Mouse (Mus musculus) megakaryocyte, embryonic 14.5 days (primary cell): ENCODE data around the gene Wnt2b. TPM values are rescaled to one million over a fixed set of nuclear protein-coding genes. Genes with fewer than 3 reads are reported as not detected.

Experiments
- H3K27me3 ChIP-seq: replicated peaks from 2 replicates; pipeline ENCODE3; 2012; ENCODE audit warnings: inconsistent platforms
- H3K36me3 ChIP-seq: replicated peaks from 2 replicates; pipeline ENCODE3; 2012; ENCODE audit warnings: low read length, inconsistent platforms, mixed read lengths
- H3K4me1 ChIP-seq: 2 replicates; pipeline ENCODE4 v1.6.1; 2012; ENCODE audit warnings: inconsistent platforms
- H3K4me3 ChIP-seq: replicated peaks from 2 replicates; pipeline ENCODE3; 2012; ENCODE audit warnings: moderate library complexity, mild to moderate bottlenecking, inconsistent platforms
- H3K9me3 ChIP-seq: 2 replicates; pipeline ENCODE4 v1.6.1; 2012; ENCODE audit warnings: inconsistent platforms
- FLI1 ChIP-seq: IDR thresholded peaks from 2 replicates; pipeline ENCODE4 v1.6.1; 2012; ENCODE audit warnings: low read length, inconsistent platforms, mixed read lengths
- GATA1 ChIP-seq: IDR thresholded peaks from 3 replicates; pipeline ENCODE4 v1.6.1; 2012; ENCODE audit warnings: mixed read lengths, low read length, inconsistent platforms, borderline replicate concordance
- polyA plus RNA-seq: library from polyadenylated mRNA; stranded (reverse); fragments of >175 nt; gene quantifications from 2 replicates; pipeline ENCODE4 v1.2.3, GENCODE M21; 2012; ENCODE audit warnings: low replicate concordance; ENCODE audit not compliant: insufficient read depth

The Wnt2b gene
- polyA plus RNA-seq, 1 experiment: not detected

GRCm38 (mm10) chr3:104906007-104906406 lies 55.7 kb downstream of the Wnt2b start:
- Histone ChIP-seq H3K36me3 (peaks cover 79% of the 10 kb centered on the region), H3K9me3 (no peaks in the 10 kb centered on the region), H3K27me3 (no peaks in the 10 kb centered on the region), H3K4me3 (no peak overlapping the region), H3K4me1 (no peaks in the 10 kb centered on the region)
- TF ChIP-seq FLI1: no peak
- no peak for TF ChIP-seq GATA1

GRCm38 (mm10) chr3:104905389-104905788 lies 56.3 kb downstream of the Wnt2b start:
- Histone ChIP-seq H3K27me3 (no peaks in the 10 kb centered on the region), H3K4me1 (no peaks in the 10 kb centered on the region), H3K36me3 (peaks cover 79% of the 10 kb centered on the region), H3K9me3 (no peaks in the 10 kb centered on the region), H3K4me3 (no peak overlapping the region)
- TF ChIP-seq GATA1 (no peak), FLI1 (no peak)

- TF ChIP-seq FLI1 (no peak), GATA1 (no peak)
- Histone ChIP-seq H3K36me3 (peaks cover 87% of the 10 kb centered on the region), H3K9me3 (no peaks in the 10 kb centered on the region)
Measured at GRCm38 (mm10) chr3:104901154-104901553, 60.6 kb downstream of the Wnt2b start.

GRCm38 (mm10) chr3:104896141-104896540 lies 65.6 kb downstream of the Wnt2b start:
- no peak for TF ChIP-seq FLI1
- TF ChIP-seq GATA1: no peak
- Histone ChIP-seq H3K27me3 (no peaks in the 10 kb centered on the region), H3K36me3 (peaks cover 93% of the 10 kb centered on the region)

More at GRCm38 (mm10) chr3:104901154-104901553, 60.6 kb downstream of the Wnt2b start:
- H3K4me1 ChIP-seq: peaks cover 9% of the 10 kb centered on the region
- H3K27me3 ChIP-seq: no peaks in the 10 kb centered on the region
- H3K4me3 ChIP-seq: no peak overlapping the region

More at GRCm38 (mm10) chr3:104896141-104896540, 65.6 kb downstream of the Wnt2b start:
- no peaks in the 10 kb centered on the region for H3K9me3 ChIP-seq
- H3K4me1 ChIP-seq: peaks cover 9% of the 10 kb centered on the region
- no peak overlapping the region for H3K4me3 ChIP-seq

Other genes starting within 250 kb of the Wnt2b start
- gene Ppm1j, start 180.9 kb downstream of the Wnt2b start, polyA plus RNA-seq: 2.1 and 6.0 TPM in 2 replicates
- gene Fam19a3, start 180.1 kb downstream of the Wnt2b start, polyA plus RNA-seq: not detected in 2 replicates
- 103 and 229 TPM in 2 replicates for gene Rhoc, start 173.5 kb downstream of the Wnt2b start, polyA plus RNA-seq
- gene Mov10, start 143.4 kb downstream of the Wnt2b start, polyA plus RNA-seq: 38.5 and 66.3 TPM in 2 replicates
- gene St7l, start 97.9 kb downstream of the Wnt2b start, polyA plus RNA-seq: 3.0 and 4.4 TPM in 2 replicates
- 3.3 and 9.4 TPM in 2 replicates for gene Capza1, start 97.4 kb downstream of the Wnt2b start, polyA plus RNA-seq
- gene Cttnbp2nl, start 91.2 kb upstream of the Wnt2b start, polyA plus RNA-seq: 2.2 TPM in 1 of 2 replicates, not detected in the other
- gene 4930564D02Rik, start 104.9 kb upstream of the Wnt2b start, polyA plus RNA-seq: not detected in 2 replicates